Mouse (Mus musculus) central nervous system, embryonic 18 days (tissue): Measurements from ENCODE around the gene Bms1. TPM values are rescaled to one million over a fixed set of nuclear protein-coding genes. Genes with fewer than 3 reads are reported as not detected.

Experiments used
- polyA plus RNA-seq: library from polyadenylated mRNA; depleted of rRNA; stranded (reverse); fragments of >200 nt; gene quantifications from 2 replicates; pipeline ENCODE4 v1.2.3, GENCODE M21; 2012; rRNA removed

Gene Bms1
- polyA plus RNA-seq = 18.0 and 18.6 TPM in 2 replicates

DNA sequence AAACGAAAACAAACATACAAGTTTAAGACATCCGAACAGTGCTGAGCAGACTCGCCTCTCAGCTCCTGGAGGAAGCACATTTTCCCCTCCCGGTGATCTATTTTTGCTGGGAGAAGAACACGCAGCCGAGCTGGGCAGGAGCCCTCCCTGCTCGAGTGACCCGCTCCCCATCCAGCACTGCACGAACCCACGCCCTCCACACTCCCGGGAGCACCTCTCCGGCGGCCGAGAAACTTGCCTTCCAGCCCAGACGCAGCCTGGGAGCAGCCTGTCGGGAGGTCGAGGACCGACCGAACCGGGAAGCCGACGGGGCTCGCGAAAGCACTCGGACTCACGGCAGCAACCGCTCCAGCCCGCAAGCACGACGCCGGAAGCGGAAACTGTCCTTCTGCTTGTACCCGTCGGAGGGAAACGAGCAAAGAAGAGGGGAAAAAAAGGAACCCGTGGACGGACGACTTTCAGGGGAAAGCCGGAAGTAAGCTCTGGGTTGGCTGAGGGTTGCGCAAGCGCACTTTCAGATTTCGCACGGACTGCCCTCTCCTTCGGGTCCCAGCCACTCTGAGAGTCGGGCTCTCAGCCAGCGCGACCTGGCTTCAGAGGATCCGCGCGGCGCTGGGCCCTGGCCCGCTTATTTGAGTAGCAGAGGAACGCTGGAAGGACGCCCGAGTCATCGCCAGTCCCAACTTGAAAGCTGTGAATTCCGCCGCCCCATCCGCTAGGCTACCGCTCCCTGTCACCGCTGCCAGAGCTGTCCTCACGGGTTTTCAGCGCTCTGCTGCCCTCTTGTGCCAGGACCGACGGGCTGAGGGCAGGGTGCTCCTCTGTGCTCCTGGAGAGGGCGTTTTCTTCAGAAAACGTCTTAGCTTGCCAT is at the start of gene Bms1:
Gene Bms1, minus strand, starts transcription at position 425 of the 871 bp plus-strand sequence.

DNA sequence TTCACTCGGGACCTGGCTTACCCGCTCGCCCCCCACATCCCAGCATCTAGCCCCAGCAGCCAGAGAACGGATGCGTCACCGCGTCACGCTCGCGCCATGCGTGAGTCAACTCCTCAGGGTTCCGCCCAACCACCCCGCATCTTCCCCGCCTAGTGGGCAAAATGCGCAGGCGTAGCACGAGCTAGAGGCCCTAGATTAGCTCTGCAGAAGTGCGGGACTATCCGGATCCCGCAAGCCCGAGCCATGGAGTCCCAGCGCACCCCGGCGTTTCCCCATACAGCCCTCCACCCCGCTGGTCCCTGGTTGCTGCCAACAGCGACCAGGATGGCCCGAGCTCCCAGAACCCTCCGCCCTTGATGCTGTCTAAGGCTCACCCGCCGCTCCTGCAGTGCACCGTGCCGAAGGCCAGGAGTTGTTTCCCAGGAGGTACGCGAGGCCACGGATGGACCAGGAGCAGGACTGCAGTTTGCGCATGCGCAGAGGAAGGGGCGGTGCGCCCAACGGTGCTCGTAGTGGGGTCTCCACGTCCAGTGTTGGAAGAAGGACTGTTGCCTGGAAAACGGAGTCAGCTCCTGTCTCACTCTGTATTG is 35.9 kb upstream of the Bms1 start, which contains the start of gene Zfp248:
Gene Zfp248, minus strand, starts transcription at position 487 of the 590 bp plus-strand sequence.

Other genes with a start within 250 kb of the Bms1 start
- gene Ret, start 221.8 kb downstream of the Bms1 start, polyA plus RNA-seq = 6.6 and 10.3 TPM in 2 replicates
- 8.0 and 8.8 TPM in 2 replicates for gene Zfp248, start 36.1 kb upstream of the Bms1 start, polyA plus RNA-seq
- gene Zfp9, start 59.8 kb upstream of the Bms1 start, polyA plus RNA-seq = 18.9 and 19.7 TPM in 2 replicates
- gene Ankrd26, start 142.8 kb upstream of the Bms1 start, polyA plus RNA-seq = 11.2 and 12.3 TPM in 2 replicates